Comparison of ENCODE assay signal across 41 mouse cellular contexts in genomic region chr7:142418679-142419078, GRCm38 (mm10). TPM values are rescaled to one million over a fixed set of nuclear protein-coding genes. Genes with fewer than 3 reads are reported as not detected.
DNase-seq lines count a peak whose midpoint lies in the region; ATAC-seq lines count a peak whose summit lies in the region.
"Had no signal": no experiment of that assay in that cellular context is flagged by ENCODE, and none has a peak within 500 bp of the region (broad histone marks: within the 10 kb centered on the region; RNA-seq: fewer than 3 reads in every experiment).

No protein-coding gene starts in this region.

- no peaks in the 10 kb centered on the region for H3K36me3 ChIP-seq in liver, embryonic 12.5 days
- no peaks in the 10 kb centered on the region for H3K36me3 ChIP-seq in liver, embryonic 11.5 days (ENCODE audit: control insufficient read depth, insufficient read depth, low read length)
- H3K36me3 ChIP-seq in liver, embryonic 15.5 days (replicated peaks) = no peaks in the 10 kb centered on the region
- H3K36me3 ChIP-seq: embryonic facial prominence, embryonic 12.5 days; forebrain, embryonic 10.5 days; forebrain, embryonic 15.5 days; G1E; limb, embryonic 13.5 days; midbrain, embryonic 10.5 days; midbrain, embryonic 15.5 days; neural tube, embryonic 15.5 days had no signal

- H3K4me3 ChIP-seq in liver, embryonic 12.5 days = no peak overlapping the region
- no peak overlapping the region for H3K4me3 ChIP-seq in liver, embryonic 11.5 days (ENCODE audit: low read depth, low read length)
- H3K4me3 ChIP-seq in liver, embryonic 15.5 days (replicated peaks) = no peak overlapping the region
- H3K4me3 ChIP-seq: embryonic facial prominence, embryonic 12.5 days; forebrain, embryonic 10.5 days; forebrain, embryonic 15.5 days; gastrocnemius, adult 2 months; limb, embryonic 13.5 days; midbrain, embryonic 10.5 days; midbrain, embryonic 15.5 days; neural tube, embryonic 15.5 days had no signal

- H3K4me2 ChIP-seq in liver, embryonic 12.5 days = no peak overlapping the region
- H3K4me2 ChIP-seq in liver, embryonic 11.5 days = no peak overlapping the region
- no peak overlapping the region for H3K4me2 ChIP-seq in liver, embryonic 15.5 days
- H3K4me2 ChIP-seq: embryonic facial prominence, embryonic 12.5 days; forebrain, embryonic 15.5 days; limb, embryonic 13.5 days; midbrain, embryonic 15.5 days; neural tube, embryonic 15.5 days had no signal

- ATAC-seq in liver, embryonic 12.5 days = no peak
- no peak for ATAC-seq in liver, embryonic 11.5 days (replicated peaks; ENCODE audit: low FRiP score)
- ATAC-seq in liver, embryonic 15.5 days (ENCODE audit: insufficient read depth) = no peak
- ATAC-seq in neutrophil, adult 5-6 weeks (ENCODE audit: extremely low read depth, insufficient number of reproducible peaks, low FRiP score, poor library complexity, severe bottlenecking) = peak; percentile 53
- ATAC-seq in erythroid progenitor cell, adult 5-6 weeks (replicated peaks; ENCODE audit: low FRiP score, poor library complexity, severe bottlenecking) = no peak
- no peak for ATAC-seq in CD4-positive, CD25-positive, alpha-beta regulatory T cell, adult 4 months
- ATAC-seq: forebrain, embryonic 15.5 days; hindbrain, postnatal 0 days; intestine, embryonic 16.5 days; midbrain, embryonic 15.5 days; Patski had no signal

- no peaks in the 10 kb centered on the region; the same call in 1 of the 2 replicates for H3K9me3 ChIP-seq in liver, embryonic 12.5 days (replicated peaks)
- H3K9me3 ChIP-seq in liver, embryonic 11.5 days (ENCODE audit: control insufficient read depth, low read length) = no peaks in the 10 kb centered on the region
- H3K9me3 ChIP-seq in liver, embryonic 15.5 days (replicated peaks) = no peaks in the 10 kb centered on the region
- H3K9me3 ChIP-seq: embryonic facial prominence, embryonic 12.5 days; forebrain, embryonic 15.5 days; G1E; limb, embryonic 13.5 days; midbrain, embryonic 10.5 days; midbrain, embryonic 15.5 days; neural tube, embryonic 15.5 days had no signal

- peaks cover 46% of the 10 kb centered on the region for H3K4me1 ChIP-seq in liver, embryonic 12.5 days
- 0 out of 2 replicates have a peak, but pooled peaks cover 7% of the 10 kb centered on the region for H3K4me1 ChIP-seq in liver, embryonic 11.5 days (replicated peaks; ENCODE audit: control insufficient read depth, insufficient read depth, low read length)
- H3K4me1 ChIP-seq in liver, embryonic 15.5 days (replicated peaks) = peaks cover 47% of the 10 kb centered on the region
- H3K4me1 ChIP-seq: embryonic facial prominence, embryonic 12.5 days; forebrain, embryonic 10.5 days; forebrain, embryonic 15.5 days; limb, embryonic 13.5 days; midbrain, embryonic 10.5 days; midbrain, embryonic 15.5 days; neural tube, embryonic 15.5 days had no signal

- no peak for DNase-seq in liver, embryonic 11.5 days (ENCODE audit: low spot score)
- DNase-seq in R1 (ENCODE audit: low read depth, low spot score) = peak; percentile 50
- DNase-seq in cerebellum, adult 9-11 months = no peak
- DNase-seq: adrenal gland, adult 2 months; adrenal gland, postnatal 36 days; cerebellum, adult 9-10 months; embryo, embryonic 11 days; gastrocnemius, adult 2 months; gastrocnemius, postnatal 36 days; heart, postnatal 14 days; kidney, adult 8-10 months; layer of hippocampus, adult 9-11 months; lung, adult 2 months; lung, postnatal 10 days; right cerebral cortex, adult 18-20 months; spleen, adult 18-20 months; thymus, adult 2 months; thymus, postnatal 4 days had no signal

- WGBS in liver, embryonic 12.5 days (ENCODE audit: insufficient replicate concordance) = 93% methylated on average over 8 of the region's 8 CpGs
- WGBS in liver, embryonic 11.5 days = 91% methylated on average over 8 of the region's 8 CpGs
- WGBS in liver, embryonic 15.5 days (ENCODE audit: insufficient replicate concordance) = 87% methylated on average over 8 of the region's 8 CpGs

- no peak overlapping the region for H3K9ac ChIP-seq in liver, embryonic 12.5 days
- H3K9ac ChIP-seq in liver, embryonic 11.5 days (ENCODE audit: low read depth, low read length) = no peak overlapping the region
- H3K9ac ChIP-seq in liver, embryonic 15.5 days = no peak overlapping the region
- H3K9ac ChIP-seq: embryonic facial prominence, embryonic 12.5 days; forebrain, embryonic 15.5 days; limb, embryonic 13.5 days; midbrain, embryonic 15.5 days; neural tube, embryonic 15.5 days had no signal

- 0 out of 2 replicates have a peak, but pooled peaks cover 5% of the 10 kb centered on the region for H3K27me3 ChIP-seq in liver, embryonic 12.5 days (replicated peaks)
- H3K27me3 ChIP-seq in liver, embryonic 11.5 days (replicated peaks; ENCODE audit: control insufficient read depth, insufficient read depth, low read length) = no peaks in the 10 kb centered on the region
- H3K27me3 ChIP-seq in liver, embryonic 15.5 days = no peaks in the 10 kb centered on the region
- H3K27me3 ChIP-seq: embryonic facial prominence, embryonic 12.5 days; forebrain, embryonic 15.5 days; limb, embryonic 13.5 days; midbrain, embryonic 15.5 days; neural tube, embryonic 15.5 days; Patski had no signal

- peak overlapping the region; percentile 88 for H3K27ac ChIP-seq in liver, embryonic 12.5 days
- H3K27ac ChIP-seq in liver, embryonic 11.5 days (ENCODE audit: low read depth, low read length) = no peak overlapping the region
- peak overlapping the region; percentile 93; the same call in 1 of the 2 replicates for H3K27ac ChIP-seq in liver, embryonic 15.5 days (replicated peaks)
- H3K27ac ChIP-seq: embryonic facial prominence, embryonic 12.5 days; forebrain, embryonic 10.5 days; forebrain, embryonic 15.5 days; gastrocnemius, adult 2 months; hindbrain, postnatal 0 days; kidney, postnatal 0 days; limb, embryonic 13.5 days; macrophage; midbrain, embryonic 10.5 days; midbrain, embryonic 15.5 days; neural tube, embryonic 15.5 days had no signal

RNA-seq across cellular contexts. Expression of gene Syt8, which starts 16.0 kb away (rescaled TPM):
- polyA plus RNA-seq in liver, embryonic 12.5 days (2016; fragmentation: Nextera tagmentation; extraction: Ambion mirVana) = not detected in 2 replicates
- 0.41 and 0.42 TPM in 2 replicates for polyA plus RNA-seq in liver, embryonic 11.5 days (2014; fragmentation: Nextera tagmentation; extraction: Ambion mirVana)
- 0.13 TPM in 1 of 2 replicates, not detected in the other for polyA plus RNA-seq in liver, embryonic 15.5 days (2015; fragmentation: Nextera tagmentation; extraction: Ambion mirVana)
- 1.4 and 3.2 TPM in 2 replicates for total RNA-seq in neutrophil, adult 5-6 weeks (2017)
- not detected in 2 replicates for total RNA-seq in erythroid progenitor cell, adult 5-6 weeks (2015; ENCODE audit: low replicate concordance)
- not detected in 2 replicates for total RNA-seq in erythroid progenitor cell, adult 5-6 weeks (2017; ENCODE audit: low replicate concordance)
- polyA plus RNA-seq in CD4-positive, CD25-positive, alpha-beta regulatory T cell, adult 4 months (2017; shearing (Covaris generic)) = not detected
- total RNA-seq: adrenal gland, adult 2 months; adrenal gland, postnatal 36 days; gastrocnemius, adult 2 months; gastrocnemius, postnatal 36 days; heart, postnatal 14 days; hindbrain, postnatal 0 days; left cerebral cortex, adult 18-20 months had no signal
- polyA plus RNA-seq: forebrain, embryonic 10.5 days; forebrain, embryonic 15.5 days; G1E; heart, embryonic 14.5 days; hindbrain, embryonic 11.5 days; hindbrain, postnatal 0 days; midbrain, embryonic 10.5 days; midbrain, embryonic 15.5 days had no signal

RNA-seq across cellular contexts. Expression of gene Tnni2, which starts 22.9 kb away (rescaled TPM):
- polyA plus RNA-seq in liver, embryonic 12.5 days (2016; fragmentation: Nextera tagmentation; extraction: Ambion mirVana) = 1.8 and 2.4 TPM in 2 replicates
- 1.9 and 3.7 TPM in 2 replicates for polyA plus RNA-seq in liver, embryonic 11.5 days (2014; fragmentation: Nextera tagmentation; extraction: Ambion mirVana)
- 17.6 and 29.3 TPM in 2 replicates for polyA plus RNA-seq in liver, embryonic 15.5 days (2015; fragmentation: Nextera tagmentation; extraction: Ambion mirVana)
- 18.2 and 31.9 TPM in 2 replicates for total RNA-seq in neutrophil, adult 5-6 weeks (2017)
- total RNA-seq in erythroid progenitor cell, adult 5-6 weeks (2015; ENCODE audit: low replicate concordance) = not detected in 2 replicates
- total RNA-seq in erythroid progenitor cell, adult 5-6 weeks (2017; ENCODE audit: low replicate concordance) = not detected in 2 replicates
- polyA plus RNA-seq in CD4-positive, CD25-positive, alpha-beta regulatory T cell, adult 4 months (2017; shearing (Covaris generic)) = not detected
- polyA plus RNA-seq: adrenal gland, adult 2 months had no signal

RNA-seq across cellular contexts. Expression of gene Ctsd, which starts 30.8 kb away (rescaled TPM):
- 289 and 295 TPM in 2 replicates for polyA plus RNA-seq in liver, embryonic 12.5 days (2016; fragmentation: Nextera tagmentation; extraction: Ambion mirVana)
- polyA plus RNA-seq in liver, embryonic 11.5 days (2014; fragmentation: Nextera tagmentation; extraction: Ambion mirVana) = 316 and 340 TPM in 2 replicates
- 377 and 446 TPM in 2 replicates for polyA plus RNA-seq in liver, embryonic 15.5 days (2015; fragmentation: Nextera tagmentation; extraction: Ambion mirVana)
- total RNA-seq in neutrophil, adult 5-6 weeks (2017) = 408 and 447 TPM in 2 replicates
- total RNA-seq in erythroid progenitor cell, adult 5-6 weeks (2015; ENCODE audit: low replicate concordance) = 207 and 227 TPM in 2 replicates
- 161 and 184 TPM in 2 replicates for total RNA-seq in erythroid progenitor cell, adult 5-6 weeks (2017; ENCODE audit: low replicate concordance)
- polyA plus RNA-seq in CD4-positive, CD25-positive, alpha-beta regulatory T cell, adult 4 months (2017; shearing (Covaris generic)) = 100 to 1,000 TPM; 277 to 325 TPM

RNA-seq across cellular contexts. Expression of gene Gm49369, which starts 36.2 kb away (rescaled TPM):
- 1.4 TPM in 1 of 2 replicates, not detected in the other for polyA plus RNA-seq in liver, embryonic 12.5 days (2016; fragmentation: Nextera tagmentation; extraction: Ambion mirVana)
- polyA plus RNA-seq in liver, embryonic 11.5 days (2014; fragmentation: Nextera tagmentation; extraction: Ambion mirVana) = not detected in 2 replicates
- polyA plus RNA-seq in liver, embryonic 15.5 days (2015; fragmentation: Nextera tagmentation; extraction: Ambion mirVana) = 0.54 and 0.78 TPM in 2 replicates
- total RNA-seq in neutrophil, adult 5-6 weeks (2017) = 494 and 495 TPM in 2 replicates
- not detected in 2 replicates for total RNA-seq in erythroid progenitor cell, adult 5-6 weeks (2015; ENCODE audit: low replicate concordance)
- 143 and 216 TPM in 2 replicates for total RNA-seq in erythroid progenitor cell, adult 5-6 weeks (2017; ENCODE audit: low replicate concordance)
- not detected for polyA plus RNA-seq in CD4-positive, CD25-positive, alpha-beta regulatory T cell, adult 4 months (2017; shearing (Covaris generic))
- total RNA-seq: hindbrain, postnatal 0 days had no signal
- polyA plus RNA-seq: adrenal gland, adult 2 months; embryonic facial prominence, embryonic 12.5 days; forebrain, embryonic 10.5 days; heart, embryonic 14.5 days; hindbrain, embryonic 11.5 days; kidney, postnatal 0 days; large intestine, adult 2 months; limb, embryonic 13.5 days; midbrain, embryonic 10.5 days; neural tube, embryonic 15.5 days; stomach, embryonic 16.5 days had no signal

RNA-seq across cellular contexts. Expression of gene Lsp1, which starts 41.9 kb away (rescaled TPM):
- 16.7 and 17.0 TPM in 2 replicates for polyA plus RNA-seq in liver, embryonic 12.5 days (2016; fragmentation: Nextera tagmentation; extraction: Ambion mirVana)
- polyA plus RNA-seq in liver, embryonic 11.5 days (2014; fragmentation: Nextera tagmentation; extraction: Ambion mirVana) = 19.2 and 20.7 TPM in 2 replicates
- 24.5 and 27.8 TPM in 2 replicates for polyA plus RNA-seq in liver, embryonic 15.5 days (2015; fragmentation: Nextera tagmentation; extraction: Ambion mirVana)
- total RNA-seq in neutrophil, adult 5-6 weeks (2017) = 1,761 and 1,798 TPM in 2 replicates
- total RNA-seq in erythroid progenitor cell, adult 5-6 weeks (2015; ENCODE audit: low replicate concordance) = 88.0 and 115 TPM in 2 replicates
- 64.5 and 76.5 TPM in 2 replicates for total RNA-seq in erythroid progenitor cell, adult 5-6 weeks (2017; ENCODE audit: low replicate concordance)
- polyA plus RNA-seq in CD4-positive, CD25-positive, alpha-beta regulatory T cell, adult 4 months (2017; shearing (Covaris generic)) = 1,000 to 10,000 TPM; 1,098 to 1,582 TPM
